Mouse (Mus musculus) ES-E14 (cell line): ENCODE measurements around the gene Nefh. TPM values are rescaled to one million over a fixed set of nuclear protein-coding genes. Genes with fewer than 3 reads are reported as not detected.

Experiments
- DNase-seq: peaks from one replicate; pipeline ENCODE4 v3.0.0-alpha.2; 2013; ENCODE audit warnings: low read depth, low spot score
- H3K27ac ChIP-seq: 2 replicates; pipeline ENCODE4 v1.5.1; 2012; ENCODE audit warnings: low read depth, mild to moderate bottlenecking, low read length, moderate library complexity, mixed read lengths; ENCODE audit not compliant: poor library complexity, insufficient read depth, severe bottlenecking
- H3K36me3 ChIP-seq: 2 replicates; pipeline ENCODE4 v1.6.1; 2012; ENCODE audit warnings: mild to moderate bottlenecking, low read length, moderate library complexity, mixed read lengths; ENCODE audit not compliant: control insufficient read depth, poor library complexity, insufficient read depth, severe bottlenecking
- H3K4me1 ChIP-seq, 2 experiments: fragments of 150-350 bp in 1 of 2; sonication (generic) in 1 of 2; 2 replicates each; pipeline ENCODE4 v1.6.1; 2012; ENCODE audit warnings: low read length in 2 of 2, mild to moderate bottlenecking in 1 of 2, mixed read lengths in 1 of 2; ENCODE audit not compliant: control insufficient read depth in 2 of 2, insufficient read depth in 2 of 2, poor library complexity in 1 of 2
- H3K4me3 ChIP-seq, 2 experiments: fragments of 150-350 bp in 1 of 2; sonication (generic) in 1 of 2; 2 replicates each; pipeline ENCODE4 v1.5.1; 2012; ENCODE audit warnings: low read length in 2 of 2, low read depth in 1 of 2, mild to moderate bottlenecking in 1 of 2, mixed read lengths in 1 of 2; ENCODE audit not compliant: insufficient read depth in 1 of 2, poor library complexity in 1 of 2, severe bottlenecking in 1 of 2
- H3K9ac ChIP-seq: 2 replicates; pipeline ENCODE4 v1.6.1; 2012; ENCODE audit warnings: low read depth, mild to moderate bottlenecking, low read length, mixed read lengths; ENCODE audit not compliant: poor library complexity, insufficient read depth, severe bottlenecking
- H3K9me3 ChIP-seq: fragments of 150-350 bp; sonication (generic); 2 replicates; pipeline ENCODE4 v1.6.1; 2012; ENCODE audit warnings: low read depth, mild to moderate bottlenecking, low read length; ENCODE audit not compliant: control insufficient read depth, insufficient read depth
- CHD2 ChIP-seq: IDR thresholded peaks from 2 replicates; pipeline ENCODE4 v1.6.1; 2014; ENCODE audit warnings: mild to moderate bottlenecking, low read depth, low read length, inconsistent platforms
- HCFC1 ChIP-seq: IDR thresholded peaks from 2 replicates; pipeline ENCODE4 v1.6.1; 2012; ENCODE audit warnings: low read length, inconsistent platforms, borderline replicate concordance; ENCODE audit not compliant: insufficient read depth
- MAFK ChIP-seq: IDR thresholded peaks from 2 replicates; pipeline ENCODE4 v1.6.1; 2014; ENCODE audit warnings: mild to moderate bottlenecking, low read depth, low read length, inconsistent platforms; ENCODE audit not compliant: insufficient read depth
- ZC3H11A ChIP-seq: IDR thresholded peaks from 2 replicates; pipeline ENCODE4 v1.6.1; 2012; ENCODE audit warnings: low read depth, mild to moderate bottlenecking, inconsistent platforms, low read length, borderline replicate concordance
- ZNF384 ChIP-seq: IDR thresholded peaks from 2 replicates; pipeline ENCODE4 v1.6.1; 2012; ENCODE audit warnings: low read depth, low read length, inconsistent platforms
- in situ Hi-C, 2 experiments: fragments of 600-800 bp; cut with MboI; formaldehyde crosslinking; loops; one replicate each; pipeline ENCODE4 v1.15.1; 2025; ENCODE audit warnings: low sequenced_read_pairs in 2 of 2, inconsistent platforms in 1 of 2; ENCODE audit not compliant: unreplicated experiment in 2 of 2
- total RNA-seq: library from RNA; depleted of rRNA; stranded (reverse); fragments of 300-350 nt; gene quantifications from 2 replicates; pipeline ENCODE4 v1.2.3, GENCODE M21; 2012

The Nefh gene
- total RNA-seq, 1 experiment: 17.7 TPM

GRCm38 (mm10) chr11:4966325-4966724 is 18.5 kb upstream of the Nefh start:
- Histone ChIP-seq H3K9me3 (no peaks in the 10 kb centered on the region), H3K27ac (no peak overlapping the region), H3K36me3 (no peaks in the 10 kb centered on the region), H3K4me3 (no peak overlapping the region), H3K9ac (no peak overlapping the region), H3K4me1 (peaks cover 0 to 3% of the 10 kb centered on the region in 2 experiments; a peak in 1 of 4 replicates)
- TF ChIP-seq CHD2 (no peak), ZNF384 (no peak), ZC3H11A (no peak), MAFK (no peak), HCFC1 (no peak)
- no peak for DNase-seq
- in situ Hi-C loops: no loop called here

GRCm38 (mm10) chr11:4963099-4963808 is 15.4 kb upstream of the Nefh start:
- Histone ChIP-seq H3K9me3 (no peaks in the 10 kb centered on the region), H3K27ac (no peak overlapping the region), H3K4me1 (peaks cover 0 to 3% of the 10 kb centered on the region in 2 experiments; a peak in 1 of 4 replicates), H3K9ac (no peak overlapping the region), H3K4me3 (no peak overlapping the region), H3K36me3 (no peaks in the 10 kb centered on the region)
- in situ Hi-C loops: no loop called here
- DNase-seq: no peak
- no peak for TF ChIP-seq ZNF384
- TF ChIP-seq ZC3H11A: no peak
- TF ChIP-seq CHD2: no peak
- TF ChIP-seq MAFK: no peak
- no peak for TF ChIP-seq HCFC1

GRCm38 (mm10) chr11:4953918-4954317 is 6.1 kb upstream of the Nefh start:
- Histone ChIP-seq H3K4me3 (peak overlapping the region in 1 of 2 experiments; percentile 41; a peak in 1 of 4 replicates), H3K4me1 (peaks cover 0 to 6% of the 10 kb centered on the region in 2 experiments; a peak in 3 of 4 replicates), H3K9me3 (no peaks in the 10 kb centered on the region), H3K36me3 (no peaks in the 10 kb centered on the region), H3K27ac (no peak overlapping the region), H3K9ac (no peak overlapping the region)
- in situ Hi-C loops: no loop called here
- peak; percentile 56 for DNase-seq
- TF ChIP-seq ZC3H11A: no peak
- TF ChIP-seq MAFK: no peak
- TF ChIP-seq CHD2: no peak
- TF ChIP-seq ZNF384: no peak
- no peak for TF ChIP-seq HCFC1

- peaks cover 0 to 6% of the 10 kb centered on the region in 2 experiments; a peak in 3 of 4 replicates for H3K4me1 ChIP-seq
- TF ChIP-seq MAFK (no peak), ZNF384 (no peak), CHD2 (no peak), ZC3H11A (no peak), HCFC1 (no peak)
- H3K4me3 ChIP-seq: no peak overlapping the region
- H3K9ac ChIP-seq: no peak overlapping the region
- in situ Hi-C loops: no loop called here
- H3K27ac ChIP-seq: no peak overlapping the region
- no peaks in the 10 kb centered on the region for H3K36me3 ChIP-seq
- H3K9me3 ChIP-seq: no peaks in the 10 kb centered on the region
- DNase-seq: no peak
These were observed 5.5 kb upstream of the Nefh start for GRCm38 (mm10) chr11:4953401-4953800.
